Mouse (Mus musculus) neural tube, embryonic 12.5 days (tissue): ENCODE data around the gene Tfdp2. TPM values are rescaled to one million over a fixed set of nuclear protein-coding genes. Genes with fewer than 3 reads are reported as not detected.
"Not testable (repeated sequence)": the region's sequence is repeated elsewhere in the genome, so short reads cannot be mapped to it uniquely, and the experiment has no call there.

Experiments used
- ATAC-seq: fragments of 200-750 bp; cut with Nextera tagmentation; 2 replicates; pipeline ENCODE4 v1.8.0; 2017; ENCODE audit warnings: low read depth, mild to moderate bottlenecking, moderate TSS enrichment, moderate library complexity; ENCODE audit not compliant: low FRiP score
- H3K27ac ChIP-seq: fragments of 300-500 bp; sonication (generic); 2 replicates; pipeline ENCODE4 v1.5.1; 2016
- H3K27me3 ChIP-seq: fragments of 300-500 bp; sonication (generic); replicated peaks from 2 replicates; pipeline ENCODE4 v1.6.1; 2016; ENCODE audit warnings: mild to moderate bottlenecking
- H3K36me3 ChIP-seq: fragments of 300-500 bp; sonication (generic); 2 replicates; pipeline ENCODE4 v1.6.1; 2016; ENCODE audit warnings: mild to moderate bottlenecking
- H3K4me1 ChIP-seq: fragments of 300-500 bp; sonication (generic); 2 replicates; pipeline ENCODE4 v1.6.1; 2016
- H3K4me2 ChIP-seq: fragments of 300-500 bp; sonication (generic); replicated peaks from 2 replicates; pipeline ENCODE4 v1.6.1; 2016; ENCODE audit warnings: mild to moderate bottlenecking
- H3K4me3 ChIP-seq: fragments of 300-500 bp; sonication (generic); 2 replicates; pipeline ENCODE4 v1.5.1; 2016
- H3K9ac ChIP-seq: fragments of 300-500 bp; sonication (generic); 2 replicates; pipeline ENCODE4 v1.6.1; 2016; ENCODE audit warnings: mild to moderate bottlenecking
- H3K9me3 ChIP-seq: fragments of 300-500 bp; sonication (generic); 2 replicates; pipeline ENCODE4 v1.6.1; 2016; ENCODE audit warnings: mild to moderate bottlenecking
- WGBS: fragments of 180-500 bp; shearing (Covaris S2); methylation state at CpG from one replicate; pipeline ENCODE4 v1.1.7; 2016; 5-methylcytosine and 5-hydroxymethylcytosine counted together
- polyA plus RNA-seq: library from polyadenylated mRNA; unstranded; fragments of >200 nt; fragmentation: Nextera tagmentation; extraction: Ambion mirVana; gene quantifications from 2 replicates; pipeline ENCODE4 v1.2.1, GENCODE M21; 2016

Gene Tfdp2
- polyA plus RNA-seq, 1 experiment from 2014 or later: 57.8 TPM

- no peaks in the 10 kb centered on the region for H3K4me1 ChIP-seq
- no peak overlapping the region for H3K9ac ChIP-seq
- H3K4me3 ChIP-seq: no peak overlapping the region
- peaks cover 11% of the 10 kb centered on the region; the same call in 1 of the 2 replicates for H3K36me3 ChIP-seq
- peak; percentile 26 for ATAC-seq
- WGBS: 52% methylated on average over 4 of the region's 4 CpGs
- H3K4me2 ChIP-seq: no peak overlapping the region
- H3K9me3 ChIP-seq: no peaks in the 10 kb centered on the region
- no peak overlapping the region for H3K27ac ChIP-seq
- no peaks in the 10 kb centered on the region for H3K27me3 ChIP-seq
Measured at GRCm38 (mm10) chr9:96324502-96324901, 128.4 kb downstream of the Tfdp2 start.

GRCm38 (mm10) chr9:96326496-96326923 is 130.4 kb downstream of the Tfdp2 start:
- no peak overlapping the region for H3K27ac ChIP-seq
- H3K9ac ChIP-seq: no peak overlapping the region

DNA sequence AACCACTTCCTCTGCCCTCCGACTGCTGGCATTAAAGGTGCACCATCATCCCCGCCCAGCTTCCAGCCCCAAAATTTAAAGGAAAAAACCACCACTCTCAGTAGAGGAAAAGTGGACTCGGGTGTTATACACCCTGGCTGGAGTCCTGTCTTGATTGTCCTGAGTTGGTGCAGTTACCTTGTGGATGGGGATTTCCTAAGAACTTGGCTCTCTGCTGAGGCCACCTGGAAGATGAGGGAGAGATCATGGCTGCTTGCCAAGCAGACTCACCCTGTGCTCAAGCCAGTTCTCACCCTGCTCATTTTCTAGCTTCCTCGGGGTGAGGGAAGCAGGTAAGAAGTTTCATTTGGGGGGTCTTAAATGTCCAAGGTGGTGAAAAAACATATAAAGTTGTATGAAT is 132.2 kb downstream of the Tfdp2 start:
- no peak for ATAC-seq
- Histone ChIP-seq H3K36me3 (peaks cover 15% of the 10 kb centered on the region), H3K27me3 (no peaks in the 10 kb centered on the region), H3K4me1 (no peaks in the 10 kb centered on the region), H3K4me2 (no peak overlapping the region), H3K9me3 (no peaks in the 10 kb centered on the region), H3K9ac (no peak overlapping the region), H3K27ac (no peak overlapping the region), H3K4me3 (no peak overlapping the region)
- WGBS: 89% methylated on average over 4 of the region's 4 CpGs

More at GRCm38 (mm10) chr9:96326496-96326923, 130.4 kb downstream of the Tfdp2 start:
- Histone ChIP-seq H3K4me2 (no peak overlapping the region), H3K4me1 (no peaks in the 10 kb centered on the region), H3K27me3 (no peaks in the 10 kb centered on the region), H3K36me3 (peaks cover 15% of the 10 kb centered on the region), H3K4me3 (no peak overlapping the region), H3K9me3 (no peaks in the 10 kb centered on the region)
- WGBS: 87% methylated on average over 6 of the region's 6 CpGs
- no peak for ATAC-seq

GRCm38 (mm10) chr9:96331146-96331545 is 135.1 kb downstream of the Tfdp2 start:
- no peak overlapping the region for H3K4me2 ChIP-seq
- no peak overlapping the region for H3K4me3 ChIP-seq
- ATAC-seq: no peak
- H3K36me3 ChIP-seq: peaks cover 38% of the 10 kb centered on the region
- H3K9me3 ChIP-seq: no peaks in the 10 kb centered on the region
- no peak overlapping the region for H3K9ac ChIP-seq
- H3K27ac ChIP-seq: no peak overlapping the region
- no peaks in the 10 kb centered on the region for H3K27me3 ChIP-seq
- no peaks in the 10 kb centered on the region for H3K4me1 ChIP-seq
- WGBS: 92% methylated on average over 5 of the region's 5 CpGs

- H3K9ac ChIP-seq: no peak overlapping the region
- H3K4me2 ChIP-seq: no peak overlapping the region
- WGBS: 98% methylated on average over 3 of the region's 3 CpGs
- no peak overlapping the region for H3K4me3 ChIP-seq
- peaks cover 27% of the 10 kb centered on the region for H3K36me3 ChIP-seq
- H3K27ac ChIP-seq: no peak overlapping the region
- no peaks in the 10 kb centered on the region for H3K4me1 ChIP-seq
- H3K27me3 ChIP-seq: no peaks in the 10 kb centered on the region
- H3K9me3 ChIP-seq: no peaks in the 10 kb centered on the region
- no peak for ATAC-seq
Measured at GRCm38 (mm10) chr9:96345750-96346149, 149.7 kb downstream of the Tfdp2 start.

DNA sequence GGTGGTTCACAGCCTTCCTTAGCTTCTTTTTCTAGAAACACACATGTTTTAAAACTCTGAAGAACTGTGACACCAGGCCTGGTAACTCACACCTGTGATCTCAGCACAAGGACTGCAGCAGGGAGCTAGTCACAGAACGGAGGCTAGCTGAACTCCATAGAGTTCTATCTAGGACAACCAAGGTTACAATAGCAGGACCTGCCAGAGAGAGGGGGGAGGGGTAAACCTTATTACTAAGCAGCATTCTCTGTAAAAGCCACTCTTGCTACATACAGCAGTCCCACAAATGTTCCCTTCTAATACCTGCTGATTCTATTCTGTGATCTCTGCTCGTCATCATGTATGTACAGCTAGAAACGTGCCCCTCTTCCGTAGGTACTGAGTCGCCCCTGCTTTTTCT is 152.8 kb downstream of the Tfdp2 start:
- H3K4me2 ChIP-seq: no peak overlapping the region
- H3K9me3 ChIP-seq: no peaks in the 10 kb centered on the region
- H3K9ac ChIP-seq: no peak overlapping the region
- H3K4me1 ChIP-seq: no peaks in the 10 kb centered on the region
- H3K27ac ChIP-seq: no peak overlapping the region
- no peaks in the 10 kb centered on the region for H3K27me3 ChIP-seq
- H3K36me3 ChIP-seq: peaks cover 7% of the 10 kb centered on the region
- H3K4me3 ChIP-seq: no peak overlapping the region
- 92% methylated on average over 5 of the region's 5 CpGs for WGBS
- ATAC-seq: no peak

GRCm38 (mm10) chr9:96350010-96350409 is 153.9 kb downstream of the Tfdp2 start:
- H3K27me3 ChIP-seq: no peaks in the 10 kb centered on the region
- ATAC-seq: no peak; the same call in 1 of the 2 replicates
- no peak overlapping the region for H3K4me3 ChIP-seq
- H3K36me3 ChIP-seq: peaks cover under 1% of the 10 kb centered on the region
- no peaks in the 10 kb centered on the region for H3K9me3 ChIP-seq
- WGBS: 50% methylated on average over 4 of the region's 4 CpGs
- H3K4me2 ChIP-seq: no peak overlapping the region
- no peak overlapping the region for H3K9ac ChIP-seq
- no peak overlapping the region for H3K27ac ChIP-seq
- no peaks in the 10 kb centered on the region for H3K4me1 ChIP-seq

- Histone ChIP-seq H3K9me3 (no peaks in the 10 kb centered on the region), H3K4me3 (no peak overlapping the region), H3K9ac (no peak overlapping the region), H3K36me3 (no peaks in the 10 kb centered on the region), H3K4me1 (no peaks in the 10 kb centered on the region), H3K27ac (no peak overlapping the region), H3K4me2 (no peak overlapping the region), H3K27me3 (no peaks in the 10 kb centered on the region)
- WGBS: 59% methylated on average over 3 of the region's 3 CpGs
- no peak for ATAC-seq
Measured at GRCm38 (mm10) chr9:96350476-96350875, 154.4 kb downstream of the Tfdp2 start.

- H3K9me3 ChIP-seq, H3K4me2 ChIP-seq, H3K9ac ChIP-seq, H3K27me3 ChIP-seq, H3K36me3 ChIP-seq, H3K4me3 ChIP-seq, H3K27ac ChIP-seq, H3K4me1 ChIP-seq, ATAC-seq: not testable (repeated sequence)
- 89% methylated on average over 6 of the region's 6 CpGs for WGBS
Measured at GRCm38 (mm10) chr9:96351771-96352170, 155.7 kb downstream of the Tfdp2 start.

DNA sequence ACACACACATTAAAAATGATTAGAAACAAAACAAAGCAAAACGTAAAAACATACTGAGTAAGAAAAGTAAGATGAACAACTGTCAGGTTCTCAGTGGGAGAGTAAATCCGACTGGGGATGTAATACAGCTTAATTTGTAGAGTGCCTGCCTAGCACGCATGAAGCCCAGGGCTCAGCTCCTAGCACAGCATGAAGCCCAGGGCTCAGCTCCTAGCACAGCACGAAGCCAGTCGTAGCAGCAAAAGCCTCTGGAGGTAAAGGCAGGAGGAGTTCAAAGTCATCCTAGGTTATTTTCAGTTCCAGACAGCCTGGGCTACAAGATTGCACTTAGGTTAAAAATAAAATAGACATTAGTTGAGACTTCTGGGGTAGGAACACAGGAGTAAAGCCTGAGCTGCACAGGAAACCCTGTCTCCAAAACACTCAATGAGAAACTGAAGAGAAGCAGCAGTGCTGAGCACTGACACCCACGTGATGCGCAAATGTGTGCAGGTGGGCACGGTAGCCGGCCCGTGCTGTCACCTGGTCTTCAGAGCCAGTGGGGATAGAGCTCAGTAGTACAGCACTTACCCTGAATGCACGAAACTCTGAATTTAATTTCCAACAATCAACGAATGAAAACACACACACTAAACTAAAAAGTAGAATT is 157.2 kb downstream of the Tfdp2 start:
- Histone ChIP-seq H3K36me3 (no peaks in the 10 kb centered on the region), H3K9me3 (no peaks in the 10 kb centered on the region), H3K27ac (no peak overlapping the region), H3K27me3 (no peaks in the 10 kb centered on the region), H3K4me1 (no peaks in the 10 kb centered on the region), H3K9ac (no peak overlapping the region), H3K4me3 (no peak overlapping the region), H3K4me2 (no peak overlapping the region)
- no peak for ATAC-seq
- 85% methylated on average over 12 of the region's 12 CpGs for WGBS

GRCm38 (mm10) chr9:96353799-96354198 is 157.7 kb downstream of the Tfdp2 start:
- H3K4me1 ChIP-seq: no peaks in the 10 kb centered on the region
- 0 out of 2 replicates have a peak, but pooled peaks cover 2% of the 10 kb centered on the region for H3K36me3 ChIP-seq
- no peak overlapping the region for H3K4me2 ChIP-seq
- H3K27ac ChIP-seq: no peak overlapping the region
- ATAC-seq: no peak
- H3K4me3 ChIP-seq: no peak overlapping the region
- H3K9ac ChIP-seq: no peak overlapping the region
- no peaks in the 10 kb centered on the region for H3K27me3 ChIP-seq
- no peaks in the 10 kb centered on the region for H3K9me3 ChIP-seq
- 86% methylated on average over 8 of the region's 8 CpGs for WGBS

DNA sequence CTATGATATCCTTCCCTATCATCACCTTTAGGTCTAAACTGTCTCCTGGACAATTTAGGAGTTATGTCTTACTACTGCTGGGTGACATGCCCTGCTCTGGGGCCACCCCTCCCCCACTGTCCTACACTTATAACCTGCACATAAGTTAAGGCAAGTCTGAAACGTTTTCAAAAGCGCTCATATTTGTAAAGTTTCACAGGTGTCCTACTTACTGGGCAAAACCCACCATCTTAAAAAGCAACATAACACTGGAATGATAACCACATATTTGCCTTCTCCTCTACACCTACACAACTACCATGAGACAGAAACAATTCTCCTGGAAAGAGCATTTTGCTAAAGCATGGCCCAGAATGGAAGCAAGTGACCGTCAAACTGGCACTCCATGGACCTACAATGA is 164.0 kb downstream of the Tfdp2 start:
- no peaks in the 10 kb centered on the region for H3K27me3 ChIP-seq
- ATAC-seq: no peak
- no peak overlapping the region for H3K9ac ChIP-seq
- H3K4me2 ChIP-seq: no peak overlapping the region
- 90% methylated on average over 3 of the region's 3 CpGs for WGBS
- H3K27ac ChIP-seq: no peak overlapping the region
- H3K4me3 ChIP-seq: no peak overlapping the region
- peaks cover 19% of the 10 kb centered on the region for H3K4me1 ChIP-seq
- H3K9me3 ChIP-seq: no peaks in the 10 kb centered on the region
- H3K36me3 ChIP-seq: 0 out of 2 replicates have a peak, but pooled peaks cover 4% of the 10 kb centered on the region

DNA sequence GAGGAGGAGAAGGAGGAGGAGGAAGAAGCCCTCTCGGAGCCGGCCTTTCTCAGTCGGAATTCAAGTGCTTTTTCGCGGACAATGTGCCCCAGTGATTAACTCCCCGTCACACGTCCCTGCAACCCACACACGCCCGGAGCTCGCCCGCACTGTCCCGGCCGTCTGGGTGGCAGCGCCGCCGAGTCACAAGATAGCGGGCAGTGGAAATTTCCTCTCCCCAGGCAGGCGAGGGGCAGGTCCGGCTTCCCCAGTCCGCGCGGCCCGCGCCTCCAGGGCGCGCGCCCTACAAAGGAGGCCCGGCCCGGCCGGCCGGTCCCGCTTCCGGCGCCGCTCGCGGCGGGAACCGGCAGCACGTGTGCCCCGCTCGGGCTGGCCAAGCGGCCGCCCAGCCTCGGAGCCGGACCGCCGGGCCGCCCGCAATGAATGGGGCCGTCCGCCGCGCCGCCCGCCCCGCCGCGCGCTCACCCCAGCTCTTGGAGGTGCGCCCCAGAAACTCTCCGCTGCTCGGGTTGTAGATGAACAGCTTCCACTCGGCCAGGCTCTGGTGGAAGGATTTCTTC is 167.6 kb downstream of the Tfdp2 start:
- peak overlapping the region; percentile 97 for H3K9ac ChIP-seq
- H3K27me3 ChIP-seq: no peaks in the 10 kb centered on the region
- H3K4me3 ChIP-seq: peak overlapping the region; percentile 92
- H3K4me2 ChIP-seq: peak overlapping the region; percentile 70
- H3K36me3 ChIP-seq: 0 out of 2 replicates have a peak, but pooled peaks cover 4% of the 10 kb centered on the region
- peak overlapping the region; percentile 94 for H3K27ac ChIP-seq
- peak; percentile 78 for ATAC-seq
- H3K4me1 ChIP-seq: peaks cover 19% of the 10 kb centered on the region
- under 1% methylated on average over 64 of the region's 64 CpGs for WGBS
- no peaks in the 10 kb centered on the region for H3K9me3 ChIP-seq
